Mouse (Mus musculus) E14TG2a.4 (cell line): Measurements from ENCODE around the gene Sept3.

Source experiments
- H3K27me3 ChIP-seq: 2 replicates; pipeline ENCODE4 v1.6.1; 2014; ENCODE audit warnings: low read length, control low read depth; ENCODE audit not compliant: insufficient read depth
- H3K36me3 ChIP-seq: 2 replicates; pipeline ENCODE4 v1.6.1; 2014; ENCODE audit warnings: low read length, control low read depth; ENCODE audit not compliant: insufficient read depth
- H3K4me1 ChIP-seq: replicated peaks from 2 replicates; pipeline ENCODE4 v1.6.1; 2014; ENCODE audit warnings: low read depth, low read length, control low read depth
- H3K4me3 ChIP-seq: replicated peaks from 2 replicates; pipeline ENCODE4 v1.5.1; 2014; ENCODE audit warnings: mild to moderate bottlenecking, low read length
- H3K9me3 ChIP-seq: 2 replicates; pipeline ENCODE4 v1.6.1; 2014; ENCODE audit warnings: low read length, control low read depth
- CTCF ChIP-seq: conservative IDR thresholded peaks from 2 replicates; pipeline ENCODE4 v1.5.1; 2014; ENCODE audit warnings: low read length
- NANOG ChIP-seq: IDR thresholded peaks from 2 replicates; pipeline ENCODE4 v1.6.1; 2014; ENCODE audit warnings: borderline replicate concordance, low read length, mixed read lengths
- POU5F1 ChIP-seq: IDR thresholded peaks from 2 replicates; pipeline ENCODE4 v1.6.1; 2014; ENCODE audit warnings: low read length, borderline replicate concordance

Sept3 gene

DNA sequence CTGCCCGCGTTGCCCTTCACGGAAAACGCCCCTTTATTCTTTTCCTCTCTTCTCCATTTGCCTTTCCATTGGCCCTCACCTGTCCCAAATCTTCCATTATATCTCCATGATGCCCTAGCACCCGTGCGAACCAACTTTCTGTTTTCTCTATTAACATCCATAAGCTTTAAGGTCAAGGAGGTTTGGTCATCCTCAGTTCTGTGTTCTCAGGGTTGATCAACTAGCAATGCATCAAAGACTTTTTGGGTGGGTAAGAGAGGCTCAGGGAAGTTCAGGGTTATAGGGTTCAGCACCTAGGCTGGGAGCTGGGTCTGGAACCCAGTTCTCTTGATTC is at the start of gene Sept3:
Gene Sept3, plus strand, starts transcription at position 301 of the 334 bp plus-strand sequence.
- H3K9me3 ChIP-seq = no peaks in the 10 kb centered on the region
- TF ChIP-seq CTCF (no peak), POU5F1 (no peak), NANOG (no peak)
- peaks cover 68% of the 10 kb centered on the region for H3K27me3 ChIP-seq
- peaks cover 42% of the 10 kb centered on the region for H3K4me1 ChIP-seq
- H3K4me3 ChIP-seq = peak within 1 kb of the TSS; percentile 87
- peaks cover 7% of the 10 kb centered on the region for H3K36me3 ChIP-seq

DNA sequence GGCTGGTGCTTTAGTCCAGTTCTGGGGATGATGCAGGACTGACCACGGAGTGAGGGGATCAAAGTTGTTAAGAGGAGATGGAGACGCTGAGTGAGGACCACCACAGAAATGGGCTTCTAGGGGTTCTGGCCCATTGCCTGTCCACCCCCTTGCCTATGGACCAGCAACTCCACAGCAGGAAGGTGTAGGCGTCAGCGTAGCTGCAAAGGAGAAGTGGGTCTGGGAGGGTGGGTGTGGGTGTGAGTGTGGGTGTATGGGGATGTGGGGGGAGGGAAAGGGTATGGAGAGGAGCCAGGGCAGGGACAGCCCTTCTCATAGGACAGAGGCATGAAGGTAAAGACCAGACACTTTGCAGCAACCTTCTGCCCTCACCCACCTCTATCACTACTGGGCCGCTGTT is 48.9 kb upstream of the Sept3 start:
- Histone ChIP-seq H3K4me3 (no peak overlapping the region), H3K36me3 (no peaks in the 10 kb centered on the region)
- TF ChIP-seq NANOG = no peak
- TF ChIP-seq CTCF = no peak
- TF ChIP-seq POU5F1 = no peak

DNA sequence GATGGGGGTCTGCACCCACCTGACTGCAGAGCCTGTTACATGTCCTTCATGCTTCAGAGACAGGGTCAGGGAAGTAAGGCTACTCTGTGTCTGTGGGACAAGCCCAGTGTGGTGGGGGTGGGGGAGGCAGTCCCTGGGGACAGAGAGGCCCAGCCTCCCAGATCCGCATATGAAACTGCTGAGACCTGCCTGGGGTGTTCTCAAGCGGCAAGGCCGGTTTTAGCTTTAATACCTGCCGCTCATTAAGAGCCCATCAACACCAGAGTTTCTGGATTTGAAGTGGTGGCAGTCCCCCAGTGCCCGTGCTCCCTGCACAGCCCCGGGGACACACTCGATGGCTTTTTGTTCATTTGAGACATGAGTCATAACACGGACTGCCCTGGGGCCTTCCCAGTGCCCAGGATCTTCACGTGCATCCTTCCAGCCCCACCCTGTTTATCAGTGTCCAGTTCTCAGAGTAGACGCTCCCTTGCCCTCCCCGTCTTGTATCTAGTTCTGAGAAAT is 45.1 kb upstream of the Sept3 start:
- H3K36me3 ChIP-seq = peaks cover 29% of the 10 kb centered on the region
- peaks cover 79% of the 10 kb centered on the region for H3K4me1 ChIP-seq
- TF ChIP-seq NANOG (no peak), POU5F1 (no peak)

More for the DNA sequence above, 48.9 kb upstream of the Sept3 start:
- H3K27me3 ChIP-seq = peaks cover 41% of the 10 kb centered on the region
- no peaks in the 10 kb centered on the region for H3K9me3 ChIP-seq
- H3K4me1 ChIP-seq = peaks cover 77% of the 10 kb centered on the region

DNA sequence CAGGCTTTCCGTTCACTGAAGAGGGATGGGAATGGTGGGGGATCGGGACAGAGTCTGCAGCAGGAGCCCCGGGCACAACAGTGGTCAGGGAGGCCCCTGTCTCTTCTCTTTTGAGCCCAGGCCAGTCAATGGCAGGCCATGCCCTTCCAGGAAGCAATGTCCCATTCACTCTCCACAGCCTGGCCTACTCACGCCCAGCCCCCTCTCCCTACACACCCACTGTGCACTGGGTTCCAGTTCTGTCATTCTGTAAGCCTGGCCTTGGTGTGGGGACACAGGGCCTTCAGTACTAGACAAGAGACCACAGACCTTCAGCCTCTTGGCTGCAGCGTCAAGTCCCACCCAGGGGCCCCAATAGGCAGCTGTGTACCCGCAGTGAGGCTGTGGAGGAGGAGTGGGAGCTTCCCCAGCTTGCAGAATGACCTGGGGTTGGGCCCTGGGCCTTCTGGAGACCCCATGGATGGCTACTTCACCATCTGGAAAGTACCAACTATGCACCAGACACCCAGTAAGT is 44.5 kb upstream of the Sept3 start:
- H3K4me1 ChIP-seq = peaks cover 79% of the 10 kb centered on the region
- peak overlapping the region; percentile 13; the same call in 1 of the 2 replicates for H3K4me3 ChIP-seq
- TF ChIP-seq POU5F1 (no peak), CTCF (no peak), NANOG (no peak)

More for the DNA sequence above, 45.1 kb upstream of the Sept3 start:
- peaks cover 17% of the 10 kb centered on the region for H3K27me3 ChIP-seq
- H3K9me3 ChIP-seq = no peaks in the 10 kb centered on the region
- H3K4me3 ChIP-seq = peak overlapping the region; percentile 13; the same call in 1 of the 2 replicates

DNA sequence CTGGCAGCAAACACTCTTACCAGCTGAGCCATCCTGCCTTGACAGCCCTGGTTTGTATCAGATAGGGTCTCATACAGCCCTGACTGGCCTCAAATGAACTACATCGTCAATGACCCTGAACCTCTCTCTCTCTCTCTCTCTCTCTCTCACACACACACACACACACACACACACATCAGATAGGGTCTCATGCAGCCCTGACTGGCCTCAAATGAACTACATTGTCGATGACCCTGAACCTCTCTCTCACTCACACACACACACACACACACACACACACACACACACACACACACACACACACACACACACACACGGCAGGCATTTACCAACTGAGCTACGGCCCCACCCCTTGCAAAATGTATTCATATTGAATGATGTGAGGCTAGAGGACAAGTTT is 43.6 kb upstream of the Sept3 start:
- TF ChIP-seq NANOG (no peak), POU5F1 (no peak), CTCF (no peak)
- H3K4me3 ChIP-seq = no peak overlapping the region
- H3K9me3 ChIP-seq = no peaks in the 10 kb centered on the region
- peaks cover 79% of the 10 kb centered on the region for H3K4me1 ChIP-seq
- H3K36me3 ChIP-seq = peaks cover 45% of the 10 kb centered on the region
- H3K27me3 ChIP-seq = peaks cover 2% of the 10 kb centered on the region; the same call in 1 of the 2 replicates

More for the DNA sequence above, 44.5 kb upstream of the Sept3 start:
- Histone ChIP-seq H3K27me3 (peaks cover 11% of the 10 kb centered on the region), H3K36me3 (peaks cover 35% of the 10 kb centered on the region), H3K9me3 (no peaks in the 10 kb centered on the region)

DNA sequence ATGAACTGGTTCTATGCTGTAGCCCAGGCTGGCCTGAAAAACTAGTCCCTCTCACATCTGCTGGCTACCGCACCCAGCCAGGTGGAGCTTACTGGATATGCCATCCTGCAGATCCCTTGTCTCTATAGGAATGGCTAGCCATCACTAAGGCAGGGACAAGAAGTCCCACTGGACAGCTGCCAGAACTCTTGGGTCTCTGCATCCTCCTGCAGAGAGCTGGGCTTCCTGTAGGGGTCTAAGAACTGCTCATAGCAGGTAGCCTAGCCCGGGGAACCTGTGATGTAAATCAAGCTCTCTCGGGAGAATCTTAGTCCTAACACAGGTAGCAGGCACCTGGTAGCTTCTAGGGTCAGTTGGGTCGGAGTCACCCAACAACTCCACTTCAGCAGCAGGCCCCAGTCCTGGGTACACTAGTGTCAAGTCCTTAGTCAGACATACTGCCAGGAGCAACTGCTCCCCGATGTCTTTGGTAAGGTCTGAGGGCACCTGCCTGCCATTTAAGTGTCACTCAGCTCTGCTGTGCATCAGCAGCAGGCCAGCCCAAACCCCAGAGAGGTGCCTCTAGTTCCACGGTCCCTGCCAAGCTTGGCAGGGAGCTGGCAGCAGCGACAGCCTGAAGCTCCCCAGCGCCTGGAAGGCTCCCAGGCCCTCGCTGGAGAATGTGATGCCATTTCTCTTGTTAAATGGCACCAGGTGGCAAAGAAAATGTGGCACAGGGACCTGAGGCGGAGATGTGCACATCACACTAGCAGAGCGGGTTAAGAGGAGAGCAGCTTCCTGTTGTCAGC is 42.9 kb upstream of the Sept3 start:
- peaks cover 84% of the 10 kb centered on the region for H3K4me1 ChIP-seq
- no peaks in the 10 kb centered on the region for H3K9me3 ChIP-seq
- TF ChIP-seq POU5F1 = no peak
- TF ChIP-seq CTCF = no peak
- TF ChIP-seq NANOG = no peak
- H3K36me3 ChIP-seq = peaks cover 51% of the 10 kb centered on the region
- H3K4me3 ChIP-seq = no peak overlapping the region
- H3K27me3 ChIP-seq = no peaks in the 10 kb centered on the region

DNA sequence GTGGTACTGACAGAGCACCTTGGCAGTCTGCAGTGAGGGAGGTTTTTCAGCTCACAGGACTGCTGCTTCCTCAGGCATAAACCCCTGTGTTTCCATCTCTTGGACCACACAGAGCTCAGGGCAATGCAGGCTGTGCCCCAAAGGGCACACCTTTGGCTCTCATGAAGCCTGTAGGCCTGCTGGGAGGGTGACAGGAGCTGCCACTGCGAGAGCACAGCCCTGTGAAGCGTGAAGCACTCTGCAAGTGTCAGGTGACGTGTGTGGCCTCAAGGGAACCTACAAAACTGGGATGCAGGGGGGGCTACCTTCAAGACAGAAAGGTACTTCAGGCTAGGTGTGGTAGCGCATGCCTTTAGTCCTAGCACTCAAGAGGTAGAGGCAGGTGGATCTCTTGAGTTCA is 42.0 kb upstream of the Sept3 start:
- peaks cover 59% of the 10 kb centered on the region for H3K36me3 ChIP-seq
- peaks cover 87% of the 10 kb centered on the region for H3K4me1 ChIP-seq
- no peak overlapping the region for H3K4me3 ChIP-seq
- H3K27me3 ChIP-seq = no peaks in the 10 kb centered on the region
- H3K9me3 ChIP-seq = no peaks in the 10 kb centered on the region
- TF ChIP-seq POU5F1 = no peak
- no peak for TF ChIP-seq CTCF
- TF ChIP-seq NANOG = no peak

DNA sequence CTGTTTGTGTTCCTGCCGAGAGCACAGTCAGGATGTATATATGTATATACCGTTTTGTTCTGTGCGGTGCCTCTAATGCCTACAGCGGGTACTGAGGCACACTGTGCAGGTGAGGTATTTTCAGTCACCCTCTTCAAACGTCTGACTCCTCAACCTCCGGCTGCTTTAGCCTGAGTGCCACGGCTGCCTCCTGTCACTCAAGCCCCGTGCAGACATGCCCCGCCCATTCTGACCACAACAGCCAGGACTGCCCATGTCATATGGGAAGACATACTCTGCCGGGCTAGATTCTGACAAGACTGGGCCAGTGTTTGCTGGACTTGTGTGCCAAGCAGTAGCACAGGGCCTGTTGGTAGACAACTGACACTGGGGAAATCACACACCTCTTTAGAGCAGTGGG is 39.0 kb upstream of the Sept3 start:
- no peaks in the 10 kb centered on the region for H3K27me3 ChIP-seq

More for the DNA sequence above, 39.0 kb upstream of the Sept3 start:
- Histone ChIP-seq H3K4me1 (peaks cover 90% of the 10 kb centered on the region), H3K9me3 (no peaks in the 10 kb centered on the region), H3K4me3 (0 out of 2 replicates have a peak overlapping the region, but pooled peaks have one; percentile 13), H3K36me3 (peaks cover 89% of the 10 kb centered on the region)
- no peak for TF ChIP-seq POU5F1
- no peak for TF ChIP-seq NANOG
- no peak for TF ChIP-seq CTCF
